Mouse (Mus musculus): ENCODE results near the gene Mrc2. TPM values are rescaled to one million over a fixed set of nuclear protein-coding genes. Genes with fewer than 3 reads are reported as not detected.

The Mrc2 gene
- total RNA-seq, 1 experiment: 16.5 TPM

DNA sequence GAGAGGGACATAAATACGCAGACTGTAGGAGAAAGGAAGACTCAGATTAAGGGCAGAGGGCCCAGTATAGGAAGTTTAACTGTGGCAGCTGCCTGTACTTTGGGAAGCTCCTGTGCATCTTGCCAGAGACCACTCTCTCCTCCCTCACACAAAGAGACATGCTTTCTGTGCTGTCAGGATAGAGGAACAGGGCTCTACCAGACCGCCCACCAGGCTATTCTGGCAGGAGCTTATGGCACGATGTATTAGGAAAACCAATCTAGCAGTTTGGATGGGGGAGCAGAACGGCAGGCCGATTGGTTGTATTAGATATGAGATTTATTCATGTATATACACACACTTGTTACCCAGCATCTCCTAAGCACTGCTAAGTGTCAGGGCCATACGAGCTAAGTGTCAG, 25.3 kb downstream of the Mrc2 start:
- H3K27ac ChIP-seq (ENCODE audit: insufficient read depth, low read depth, low read length, poor library complexity, severe bottlenecking): no peak overlapping the region
- H3K4me3 ChIP-seq (ENCODE audit: insufficient read depth in 1 of 2, low read depth in 1 of 2, low read length in 2 of 2, poor library complexity in 1 of 2, severe bottlenecking in 1 of 2): no peak overlapping the region
- in situ Hi-C loops (cut with MboI; ENCODE audit: low sequenced_read_pairs in 2 of 2, unreplicated experiment in 2 of 2): no loop called here
- no peaks in the 10 kb centered on the region for H3K4me1 ChIP-seq (ENCODE audit: control insufficient read depth in 2 of 2, insufficient read depth in 2 of 2, low read length in 2 of 2, poor library complexity in 1 of 2)
- no peaks in the 10 kb centered on the region for H3K36me3 ChIP-seq (ENCODE audit: control insufficient read depth, insufficient read depth, low read length, poor library complexity, severe bottlenecking)
- H3K9ac ChIP-seq (ENCODE audit: insufficient read depth, low read depth, low read length, poor library complexity, severe bottlenecking): no peak overlapping the region
- no peak for DNase-seq (ENCODE audit: low read depth, low spot score)
- TF ChIP-seq ZC3H11A (IDR thresholded peaks at IDR 0.05; ENCODE audit: borderline replicate concordance, low read depth, low read length) (no peak), ZNF384 (IDR thresholded peaks at IDR 0.05; ENCODE audit: low read depth, low read length) (no peak), HCFC1 (IDR thresholded peaks at IDR 0.05; ENCODE audit: borderline replicate concordance, insufficient read depth, low read length) (no peak), MAFK (IDR thresholded peaks at IDR 0.05; ENCODE audit: insufficient read depth, low read depth, low read length) (no peak), CHD2 (IDR thresholded peaks at IDR 0.05; ENCODE audit: low read depth, low read length) (no peak)
- H3K9me3 ChIP-seq (ENCODE audit: control insufficient read depth, insufficient read depth, low read depth, low read length): no peaks in the 10 kb centered on the region

DNA sequence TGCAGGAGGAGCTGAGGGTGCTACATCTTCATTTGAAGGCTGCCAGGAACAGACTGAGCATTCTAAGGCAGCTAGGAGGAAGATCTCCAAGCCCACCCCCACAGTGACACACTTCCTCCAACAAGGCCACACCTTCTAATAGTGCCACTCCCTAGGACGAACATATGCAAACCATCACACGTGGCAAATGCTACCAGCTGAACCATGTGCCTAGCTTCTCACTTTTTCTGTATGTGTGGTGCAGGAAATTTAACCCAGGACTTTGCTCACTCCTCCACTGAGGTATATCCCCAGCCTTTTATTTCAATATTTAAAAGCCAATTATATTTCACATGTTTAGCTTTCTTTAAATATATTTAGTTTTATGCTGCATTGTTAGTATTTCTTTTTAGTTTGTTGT, 28.6 kb downstream of the Mrc2 start:
- in situ Hi-C loops (cut with MboI; ENCODE audit: low sequenced_read_pairs in 2 of 2, unreplicated experiment in 2 of 2): no loop called here
- Histone ChIP-seq H3K9ac (ENCODE audit: insufficient read depth, low read depth, low read length, poor library complexity, severe bottlenecking) (no peak overlapping the region), H3K9me3 (ENCODE audit: control insufficient read depth, insufficient read depth, low read depth, low read length) (no peaks in the 10 kb centered on the region), H3K4me1 (ENCODE audit: control insufficient read depth in 2 of 2, insufficient read depth in 2 of 2, low read length in 2 of 2, poor library complexity in 1 of 2) (no peaks in the 10 kb centered on the region), H3K27ac (ENCODE audit: insufficient read depth, low read depth, low read length, poor library complexity, severe bottlenecking) (no peak overlapping the region), H3K4me3 (ENCODE audit: insufficient read depth in 1 of 2, low read depth in 1 of 2, low read length in 2 of 2, poor library complexity in 1 of 2, severe bottlenecking in 1 of 2) (no peak overlapping the region), H3K36me3 (ENCODE audit: control insufficient read depth, insufficient read depth, low read length, poor library complexity, severe bottlenecking) (no peaks in the 10 kb centered on the region)
- DNase-seq (ENCODE audit: low read depth, low spot score): no peak
- no peak for TF ChIP-seq HCFC1 (IDR thresholded peaks at IDR 0.05; ENCODE audit: borderline replicate concordance, insufficient read depth, low read length)
- no peak for TF ChIP-seq ZNF384 (IDR thresholded peaks at IDR 0.05; ENCODE audit: low read depth, low read length)
- TF ChIP-seq CHD2 (IDR thresholded peaks at IDR 0.05; ENCODE audit: low read depth, low read length): no peak
- TF ChIP-seq MAFK (IDR thresholded peaks at IDR 0.05; ENCODE audit: insufficient read depth, low read depth, low read length): no peak
- TF ChIP-seq ZC3H11A (IDR thresholded peaks at IDR 0.05; ENCODE audit: borderline replicate concordance, low read depth, low read length): no peak

DNA sequence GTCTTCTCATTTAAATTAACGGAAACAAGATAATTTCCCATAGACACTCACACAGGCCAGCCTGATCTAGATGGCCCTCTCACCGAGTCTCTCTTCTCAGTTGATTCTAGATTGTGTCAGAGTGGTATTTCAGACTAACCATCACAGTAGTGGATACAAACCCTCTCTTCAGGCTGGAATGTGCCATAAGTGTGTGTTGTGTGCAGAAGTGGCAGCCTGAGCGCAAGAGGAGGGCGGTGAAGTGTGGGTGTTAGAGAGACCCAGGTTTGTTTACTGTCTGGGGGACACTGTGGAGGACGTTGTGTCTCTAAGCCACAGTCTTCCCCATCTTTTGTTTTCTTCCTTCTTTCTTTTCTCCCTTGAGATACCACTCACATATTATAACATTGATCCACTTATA, 31.1 kb downstream of the Mrc2 start:
- Histone ChIP-seq H3K36me3 (ENCODE audit: control insufficient read depth, insufficient read depth, low read length, poor library complexity, severe bottlenecking) (no peaks in the 10 kb centered on the region), H3K27ac (ENCODE audit: insufficient read depth, low read depth, low read length, poor library complexity, severe bottlenecking) (no peak overlapping the region), H3K9ac (ENCODE audit: insufficient read depth, low read depth, low read length, poor library complexity, severe bottlenecking) (no peak overlapping the region), H3K4me3 (ENCODE audit: insufficient read depth in 1 of 2, low read depth in 1 of 2, low read length in 2 of 2, poor library complexity in 1 of 2, severe bottlenecking in 1 of 2) (no peak overlapping the region), H3K9me3 (ENCODE audit: control insufficient read depth, insufficient read depth, low read depth, low read length) (no peaks in the 10 kb centered on the region), H3K4me1 (ENCODE audit: control insufficient read depth in 2 of 2, insufficient read depth in 2 of 2, low read length in 2 of 2, poor library complexity in 1 of 2) (peaks cover 0 to 2% of the 10 kb centered on the region in 2 experiments; a peak in 1 of 4 replicates)
- no peak for DNase-seq (ENCODE audit: low read depth, low spot score)
- in situ Hi-C loops (cut with MboI; ENCODE audit: low sequenced_read_pairs in 2 of 2, unreplicated experiment in 2 of 2): no loop called here
- no peak for TF ChIP-seq ZNF384 (IDR thresholded peaks at IDR 0.05; ENCODE audit: low read depth, low read length)
- TF ChIP-seq MAFK (IDR thresholded peaks at IDR 0.05; ENCODE audit: insufficient read depth, low read depth, low read length): no peak
- no peak for TF ChIP-seq HCFC1 (IDR thresholded peaks at IDR 0.05; ENCODE audit: borderline replicate concordance, insufficient read depth, low read length)
- TF ChIP-seq CHD2 (IDR thresholded peaks at IDR 0.05; ENCODE audit: low read depth, low read length): no peak
- TF ChIP-seq ZC3H11A (IDR thresholded peaks at IDR 0.05; ENCODE audit: borderline replicate concordance, low read depth, low read length): no peak

DNA sequence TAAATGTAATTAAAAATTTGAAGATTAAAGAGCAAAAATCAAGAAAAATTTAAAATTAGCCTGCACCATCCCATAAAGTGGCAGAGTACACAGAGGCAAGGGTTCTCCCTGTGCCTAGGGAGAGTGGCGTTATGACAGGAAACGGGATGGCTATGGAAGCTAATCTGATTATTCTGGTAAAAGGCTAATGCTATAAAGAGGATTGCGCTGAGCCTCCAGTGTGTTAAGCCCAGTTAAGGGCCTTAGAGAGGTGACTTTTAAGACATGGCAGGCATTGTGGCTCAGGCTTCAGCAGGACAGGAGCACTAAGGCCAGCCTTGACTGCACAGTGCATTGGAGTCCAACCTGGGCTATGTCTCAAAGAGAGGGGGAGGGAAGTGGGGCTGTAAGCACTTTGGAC, 34.7 kb downstream of the Mrc2 start:
- H3K27ac ChIP-seq (ENCODE audit: insufficient read depth, low read depth, low read length, poor library complexity, severe bottlenecking): no peak overlapping the region

GRCm38 (mm10) chr11:105329962-105330361, 37.5 kb downstream of the Mrc2 start:
- TF ChIP-seq ZC3H11A (IDR thresholded peaks at IDR 0.05; ENCODE audit: borderline replicate concordance, low read depth, low read length): no peak
- TF ChIP-seq MAFK (IDR thresholded peaks at IDR 0.05; ENCODE audit: insufficient read depth, low read depth, low read length): no peak
- TF ChIP-seq ZNF384 (IDR thresholded peaks at IDR 0.05; ENCODE audit: low read depth, low read length): no peak
- TF ChIP-seq HCFC1 (IDR thresholded peaks at IDR 0.05; ENCODE audit: borderline replicate concordance, insufficient read depth, low read length): no peak
- no peak for TF ChIP-seq CHD2 (IDR thresholded peaks at IDR 0.05; ENCODE audit: low read depth, low read length)
- no peak overlapping the region for H3K4me3 ChIP-seq (ENCODE audit: insufficient read depth in 1 of 2, low read depth in 1 of 2, low read length in 2 of 2, poor library complexity in 1 of 2, severe bottlenecking in 1 of 2)
- no peaks in the 10 kb centered on the region for H3K36me3 ChIP-seq (ENCODE audit: control insufficient read depth, insufficient read depth, low read length, poor library complexity, severe bottlenecking)
- no peak overlapping the region for H3K27ac ChIP-seq (ENCODE audit: insufficient read depth, low read depth, low read length, poor library complexity, severe bottlenecking)
- no peak for DNase-seq (ENCODE audit: low read depth, low spot score)
- H3K4me1 ChIP-seq (ENCODE audit: control insufficient read depth in 2 of 2, insufficient read depth in 2 of 2, low read length in 2 of 2, poor library complexity in 1 of 2): peaks cover 0 to 4% of the 10 kb centered on the region in 2 experiments; a peak in 1 of 4 replicates
- H3K9me3 ChIP-seq (ENCODE audit: control insufficient read depth, insufficient read depth, low read depth, low read length): no peaks in the 10 kb centered on the region
- no peak overlapping the region for H3K9ac ChIP-seq (ENCODE audit: insufficient read depth, low read depth, low read length, poor library complexity, severe bottlenecking)
- in situ Hi-C loops (cut with MboI; ENCODE audit: low sequenced_read_pairs in 2 of 2, unreplicated experiment in 2 of 2): no loop called here

More for the DNA sequence above, 34.7 kb downstream of the Mrc2 start:
- Histone ChIP-seq H3K4me3 (ENCODE audit: insufficient read depth in 1 of 2, low read depth in 1 of 2, low read length in 2 of 2, poor library complexity in 1 of 2, severe bottlenecking in 1 of 2) (no peak overlapping the region), H3K9me3 (ENCODE audit: control insufficient read depth, insufficient read depth, low read depth, low read length) (no peaks in the 10 kb centered on the region), H3K36me3 (ENCODE audit: control insufficient read depth, insufficient read depth, low read length, poor library complexity, severe bottlenecking) (no peaks in the 10 kb centered on the region), H3K4me1 (ENCODE audit: control insufficient read depth in 2 of 2, insufficient read depth in 2 of 2, low read length in 2 of 2, poor library complexity in 1 of 2) (peaks cover 0 to 4% of the 10 kb centered on the region in 2 experiments; a peak in 1 of 4 replicates), H3K9ac (ENCODE audit: insufficient read depth, low read depth, low read length, poor library complexity, severe bottlenecking) (no peak overlapping the region)
- in situ Hi-C loops (cut with MboI; ENCODE audit: low sequenced_read_pairs in 2 of 2, unreplicated experiment in 2 of 2): no loop called here
- DNase-seq (ENCODE audit: low read depth, low spot score): no peak
- TF ChIP-seq HCFC1 (IDR thresholded peaks at IDR 0.05; ENCODE audit: borderline replicate concordance, insufficient read depth, low read length) (no peak), ZNF384 (IDR thresholded peaks at IDR 0.05; ENCODE audit: low read depth, low read length) (no peak), CHD2 (IDR thresholded peaks at IDR 0.05; ENCODE audit: low read depth, low read length) (no peak), ZC3H11A (IDR thresholded peaks at IDR 0.05; ENCODE audit: borderline replicate concordance, low read depth, low read length) (no peak), MAFK (IDR thresholded peaks at IDR 0.05; ENCODE audit: insufficient read depth, low read depth, low read length) (no peak)

All from ES-E14 (cell line).